Mouse (Mus musculus) ES-Bruce4 (cell line): ENCODE data around the gene Zfp74.

Experiments used
- CTCF ChIP-seq: IDR thresholded peaks from one replicate; pipeline ENCODE4 v1.8.1; 2011; ENCODE audit warnings: low read depth, low read length
- EP300 ChIP-seq: IDR thresholded peaks from 2 replicates; pipeline ENCODE4 v1.6.1; 2011; ENCODE audit warnings: low read depth, low read length; ENCODE audit not compliant: insufficient read depth
- POLR2A ChIP-seq: IDR thresholded peaks from one replicate; pipeline ENCODE4 v1.8.1; 2011; ENCODE audit warnings: low read length; ENCODE audit not compliant: insufficient read depth

GRCm38 (mm10) chr7:29938856-29939255, 15.0 kb downstream of the Zfp74 start:
- TF ChIP-seq EP300: no peak
- no peak for TF ChIP-seq CTCF
- TF ChIP-seq POLR2A: no peak
